Mouse (Mus musculus): ENCODE results near the gene Kirrel. TPM values are rescaled to one million over a fixed set of nuclear protein-coding genes. Genes with fewer than 3 reads are reported as not detected.
A peak's percentile ranks its signal among the peaks of the same experiment; 100 is the strongest.

Gene Kirrel
- polyA plus RNA-seq, 1 experiment from 2014 or later = 11.7 TPM

GRCm38 (mm10) chr3:87097969-87098946, 76.3 kb downstream of the Kirrel start:
- peaks cover 13% of the 10 kb centered on the region; the same call in 1 of the 2 replicates for H3K4me1 ChIP-seq (replicated peaks; ENCODE audit: insufficient read depth, low read length)
- H3K27ac ChIP-seq = no peak overlapping the region
- ATAC-seq (replicated peaks; ENCODE audit: low FRiP score, low read depth) (no peak; the same call in none of the 2 replicates), DNase-seq (ENCODE audit: low spot score) (no peak)
- H3K4me2 ChIP-seq (ENCODE audit: low read length) = no peak overlapping the region
- no peaks in the 10 kb centered on the region for H3K36me3 ChIP-seq (ENCODE audit: insufficient read depth, low read length)
- no peak overlapping the region for H3K4me3 ChIP-seq (replicated peaks; ENCODE audit: low read depth, low read length)
- WGBS = 65% methylated on average over 19 of the region's 19 CpGs
- H3K9me3 ChIP-seq (replicated peaks; ENCODE audit: low read length) = no peaks in the 10 kb centered on the region
- no peaks in the 10 kb centered on the region for H3K27me3 ChIP-seq (ENCODE audit: insufficient read depth, low read length)
- no peak overlapping the region for H3K9ac ChIP-seq (ENCODE audit: low read depth, low read length)
- TF ChIP-seq CTCF (IDR thresholded peaks at IDR 0.05; ENCODE audit: low read depth) = no peak

DNA sequence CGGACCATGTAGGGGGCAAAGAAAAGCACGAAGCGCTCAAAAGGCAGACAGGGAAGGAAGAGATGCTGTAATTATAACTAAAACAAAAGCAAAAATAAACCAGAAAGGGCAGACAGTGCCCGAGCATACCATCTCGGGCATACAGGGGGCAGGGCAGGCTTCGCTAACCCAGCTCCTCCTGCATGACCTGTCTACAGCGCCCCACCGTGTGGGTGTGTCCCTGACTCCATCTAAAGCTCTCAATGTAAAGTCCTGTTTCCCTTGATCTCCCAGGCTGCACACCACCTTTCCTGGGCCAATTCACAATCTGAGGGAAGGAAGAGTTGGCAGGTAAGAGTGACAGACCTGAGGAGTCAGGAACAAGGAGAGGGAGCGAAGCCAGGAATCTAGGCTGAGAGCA, 77.3 kb downstream of the Kirrel start:
- WGBS = 81% methylated on average over 9 of the region's 9 CpGs
- DNase-seq (ENCODE audit: low spot score) = no peak
- Histone ChIP-seq H3K27ac (no peak overlapping the region), H3K9ac (ENCODE audit: low read depth, low read length) (no peak overlapping the region), H3K36me3 (ENCODE audit: insufficient read depth, low read length) (no peaks in the 10 kb centered on the region), H3K4me1 (replicated peaks; ENCODE audit: insufficient read depth, low read length) (peaks cover 13% of the 10 kb centered on the region; the same call in 1 of the 2 replicates), H3K4me3 (replicated peaks; ENCODE audit: low read depth, low read length) (no peak overlapping the region), H3K9me3 (replicated peaks; ENCODE audit: low read length) (no peaks in the 10 kb centered on the region), H3K4me2 (ENCODE audit: low read length) (no peak overlapping the region), H3K27me3 (ENCODE audit: insufficient read depth, low read length) (no peaks in the 10 kb centered on the region)
- ATAC-seq (replicated peaks; ENCODE audit: low FRiP score, low read depth) = no peak
- no peak for TF ChIP-seq CTCF (IDR thresholded peaks at IDR 0.05; ENCODE audit: low read depth)

- peaks cover 13% of the 10 kb centered on the region; the same call in 1 of the 2 replicates for H3K4me1 ChIP-seq (replicated peaks; ENCODE audit: insufficient read depth, low read length)
- H3K27ac ChIP-seq = no peak overlapping the region
- no peaks in the 10 kb centered on the region; the same call in 1 of the 2 replicates for H3K36me3 ChIP-seq (ENCODE audit: insufficient read depth, low read length)
- no peak overlapping the region for H3K4me2 ChIP-seq (ENCODE audit: low read length)
- no peaks in the 10 kb centered on the region for H3K9me3 ChIP-seq (replicated peaks; ENCODE audit: low read length)
- no peaks in the 10 kb centered on the region for H3K27me3 ChIP-seq (ENCODE audit: insufficient read depth, low read length)
- 42% methylated on average over 6 of the region's 6 CpGs for WGBS
- ATAC-seq (replicated peaks; ENCODE audit: low FRiP score, low read depth) (no peak), DNase-seq (ENCODE audit: low spot score) (no peak)
- H3K4me3 ChIP-seq (replicated peaks; ENCODE audit: low read depth, low read length) = no peak overlapping the region
- TF ChIP-seq CTCF (IDR thresholded peaks at IDR 0.05; ENCODE audit: low read depth) = no peak
- no peak overlapping the region for H3K9ac ChIP-seq (ENCODE audit: low read depth, low read length)
Measured at GRCm38 (mm10) chr3:87093718-87094117, 80.8 kb downstream of the Kirrel start.

GRCm38 (mm10) chr3:87089694-87090565, 84.6 kb downstream of the Kirrel start:
- peaks cover 16% of the 10 kb centered on the region; the same call in 1 of the 2 replicates for H3K36me3 ChIP-seq (ENCODE audit: insufficient read depth, low read length)
- ATAC-seq (replicated peaks; ENCODE audit: low FRiP score, low read depth) = peak; percentile 64
- WGBS = 76% methylated on average over 13 of the region's 13 CpGs
- H3K9ac ChIP-seq (ENCODE audit: low read depth, low read length) = no peak overlapping the region
- H3K9me3 ChIP-seq (replicated peaks; ENCODE audit: low read length) = no peaks in the 10 kb centered on the region
- no peak overlapping the region for H3K4me3 ChIP-seq (replicated peaks; ENCODE audit: low read depth, low read length)
- no peak overlapping the region for H3K27ac ChIP-seq
- H3K27me3 ChIP-seq (ENCODE audit: insufficient read depth, low read length) = no peaks in the 10 kb centered on the region
- DNase-seq (ENCODE audit: low spot score) = peak; percentile 93
- peaks cover 5% of the 10 kb centered on the region; the same call in 1 of the 2 replicates for H3K4me1 ChIP-seq (replicated peaks; ENCODE audit: insufficient read depth, low read length)
- H3K4me2 ChIP-seq (ENCODE audit: low read length) = no peak overlapping the region
- TF ChIP-seq CTCF (IDR thresholded peaks at IDR 0.05; ENCODE audit: low read depth) = peak; percentile 99

- no peak for DNase-seq (ENCODE audit: low spot score)
- H3K4me1 ChIP-seq (replicated peaks; ENCODE audit: insufficient read depth, low read length) = no peaks in the 10 kb centered on the region
Measured at GRCm38 (mm10) chr3:87087146-87087545, 87.4 kb downstream of the Kirrel start.

DNA sequence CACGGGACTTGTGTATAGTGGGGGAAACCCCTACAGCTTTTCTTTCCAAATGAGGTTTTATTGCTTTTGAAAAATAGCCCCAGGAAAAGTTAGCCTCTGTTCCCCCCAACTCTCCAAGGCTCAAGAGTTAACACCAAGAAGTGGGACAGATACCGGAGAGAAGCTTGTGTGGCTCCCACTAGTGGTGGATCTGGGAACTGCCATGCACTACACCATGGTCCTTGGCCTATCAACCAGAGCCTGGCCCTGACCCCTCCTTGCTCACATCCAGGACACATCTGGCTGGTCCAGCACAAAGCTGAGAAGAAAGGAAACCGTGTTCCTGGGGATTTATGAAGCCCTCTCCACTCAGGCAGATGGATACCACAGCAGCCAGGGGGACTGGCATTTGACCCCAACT, 92.3 kb downstream of the Kirrel start:
- no peak overlapping the region for H3K27ac ChIP-seq
- H3K4me1 ChIP-seq (replicated peaks; ENCODE audit: insufficient read depth, low read length) = no peaks in the 10 kb centered on the region
- H3K36me3 ChIP-seq (ENCODE audit: insufficient read depth, low read length) = peaks cover 47% of the 10 kb centered on the region
- H3K4me3 ChIP-seq (replicated peaks; ENCODE audit: low read depth, low read length) = no peak overlapping the region
- WGBS = 67% methylated on average over 3 of the region's 3 CpGs
- DNase-seq (ENCODE audit: low spot score) (peak; percentile 63), ATAC-seq (replicated peaks; ENCODE audit: low FRiP score, low read depth) (no peak)
- H3K9me3 ChIP-seq (replicated peaks; ENCODE audit: low read length) = no peaks in the 10 kb centered on the region
- no peaks in the 10 kb centered on the region for H3K27me3 ChIP-seq (ENCODE audit: insufficient read depth, low read length)
- no peak overlapping the region for H3K9ac ChIP-seq (ENCODE audit: low read depth, low read length)
- TF ChIP-seq CTCF (IDR thresholded peaks at IDR 0.05; ENCODE audit: low read depth) = peak; percentile 79
- H3K4me2 ChIP-seq (ENCODE audit: low read length) = no peak overlapping the region

More at GRCm38 (mm10) chr3:87087146-87087545, 87.4 kb downstream of the Kirrel start:
- peaks cover 42% of the 10 kb centered on the region for H3K36me3 ChIP-seq (ENCODE audit: insufficient read depth, low read length)
- ATAC-seq (replicated peaks; ENCODE audit: low FRiP score, low read depth) = no peak
- no peaks in the 10 kb centered on the region for H3K9me3 ChIP-seq (replicated peaks; ENCODE audit: low read length)
- WGBS = 47% methylated on average over 7 of the region's 7 CpGs
- no peaks in the 10 kb centered on the region for H3K27me3 ChIP-seq (ENCODE audit: insufficient read depth, low read length)
- no peak overlapping the region for H3K4me2 ChIP-seq (ENCODE audit: low read length)
- H3K27ac ChIP-seq = no peak overlapping the region
- no peak overlapping the region for H3K4me3 ChIP-seq (replicated peaks; ENCODE audit: low read depth, low read length)
- H3K9ac ChIP-seq (ENCODE audit: low read depth, low read length) = no peak overlapping the region
- no peak for TF ChIP-seq CTCF (IDR thresholded peaks at IDR 0.05; ENCODE audit: low read depth)

Data from kidney, postnatal 0 days (tissue).